ENCODE assay signal across 8 mouse cellular contexts in the genomic region with DNA sequence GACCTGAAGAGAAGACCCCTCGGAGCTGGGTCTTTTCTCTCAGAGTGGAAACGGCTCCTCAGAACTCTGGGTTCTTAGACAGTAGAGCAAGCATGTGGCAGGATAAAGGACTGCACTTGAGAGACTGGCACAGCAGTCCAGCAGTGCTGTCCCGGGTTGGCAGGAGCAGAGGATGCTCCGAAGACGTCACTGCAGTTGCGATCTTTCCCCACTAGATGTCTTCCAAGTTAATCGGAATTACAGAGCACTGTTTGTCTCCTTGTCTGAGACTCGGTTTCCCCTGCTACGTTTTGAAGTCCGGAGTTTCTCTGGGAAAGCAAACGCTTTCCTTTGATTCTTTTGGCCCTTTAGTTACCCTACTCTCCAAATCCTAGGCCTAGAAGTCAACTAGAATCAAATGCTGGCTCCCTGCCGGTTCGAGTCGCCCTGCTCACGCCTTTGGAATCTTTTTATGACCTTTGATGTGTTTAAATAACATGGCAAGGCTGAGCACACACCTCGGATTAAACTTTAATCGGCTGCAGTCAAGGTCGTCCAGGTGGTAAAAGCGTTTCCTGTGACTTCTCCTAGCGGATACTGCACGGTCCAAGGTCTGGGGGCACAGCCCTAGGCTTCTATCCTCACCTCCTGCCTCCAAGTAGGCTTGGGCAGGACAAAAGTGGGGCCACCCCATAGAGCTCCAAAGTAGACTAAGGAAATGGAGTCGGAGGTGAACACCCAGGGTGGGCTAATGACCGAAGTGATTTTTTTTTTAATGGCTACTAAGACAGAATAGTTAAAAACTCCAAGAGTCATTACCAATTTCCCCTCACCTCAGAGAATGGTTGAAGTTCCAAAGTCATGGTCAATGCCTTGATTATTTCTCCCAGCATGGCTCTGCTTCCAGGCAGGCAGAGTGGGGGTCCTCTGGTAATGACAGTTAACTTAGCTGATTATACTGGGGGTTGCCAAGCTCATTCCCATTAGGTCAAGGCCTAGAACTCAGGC. TPM values are rescaled to one million over a fixed set of nuclear protein-coding genes. Genes with fewer than 3 reads are reported as not detected.
DNase-seq lines count a peak whose midpoint lies in the region; ATAC-seq and TF ChIP-seq lines count a peak whose summit lies in the region.

No protein-coding gene starts in this region.

- H3K27me3 ChIP-seq in C2C12 (ENCODE audit: control insufficient read depth, insufficient read depth, insufficient read length): no peaks in the 10 kb centered on the region
- H3K27me3 ChIP-seq in heart, embryonic 12.5 days (replicated peaks): peaks cover 89% of the 10 kb centered on the region
- peaks cover 70% of the 10 kb centered on the region for H3K27me3 ChIP-seq in small intestine, adult 2 months (ENCODE audit: control insufficient read depth, insufficient read depth, low read length)

- peaks cover 15% of the 10 kb centered on the region for H3K4me1 ChIP-seq in heart, embryonic 12.5 days (replicated peaks)
- H3K4me1 ChIP-seq in small intestine, adult 2 months (ENCODE audit: control insufficient read depth, insufficient read depth, insufficient read length, low read length): peaks cover 4% of the 10 kb centered on the region; the same call in 1 of the 2 replicates

- peak; percentile 64 for TF ChIP-seq CTCF in C2C12 (IDR thresholded peaks at IDR 0.05; ENCODE audit: control insufficient read depth, insufficient read depth, insufficient read length)
- TF ChIP-seq CTCF in small intestine, adult 2 months (IDR thresholded peaks at IDR 0.05; ENCODE audit: extremely low read depth, insufficient read length, insufficient replicate concordance, low read depth, low read length): peak; percentile 55; the same call in 1 of the 2 replicates

- no peak for TF ChIP-seq POLR2A in small intestine, adult 2 months (IDR thresholded peaks at IDR 0.05; ENCODE audit: low read depth, low read length)

- 0 out of 2 replicates have a peak, but pooled peaks have one; percentile 6 for ATAC-seq in heart, embryonic 12.5 days (ENCODE audit: insufficient number of reproducible peaks, low FRiP score)

- no peak overlapping the region for H3K27ac ChIP-seq in heart, embryonic 12.5 days (ENCODE audit: poor library complexity, severe bottlenecking)
- H3K27ac ChIP-seq in small intestine, adult 2 months (ENCODE audit: insufficient read depth, low read depth, low read length): no peak overlapping the region

- no peak overlapping the region for H3ac ChIP-seq in C2C12 (ENCODE audit: control insufficient read depth, insufficient read length, low read depth)

- H3K4me2 ChIP-seq in heart, embryonic 12.5 days: 0 out of 2 replicates have a peak overlapping the region, but pooled peaks have one; percentile 1

- no peaks in the 10 kb centered on the region for H3K9me3 ChIP-seq in heart, embryonic 12.5 days (replicated peaks)

- H3K36me3 ChIP-seq in C2C12 (ENCODE audit: control insufficient read depth, insufficient read depth): no peaks in the 10 kb centered on the region
- H3K36me3 ChIP-seq in heart, embryonic 12.5 days: no peaks in the 10 kb centered on the region
- H3K36me3 ChIP-seq in small intestine, adult 2 months (ENCODE audit: control insufficient read depth, insufficient read depth, low read length): no peaks in the 10 kb centered on the region

- 7% methylated on average over 23 of the region's 23 CpGs for WGBS in heart, embryonic 12.5 days
- WGBS in small intestine, adult 2 months: 11% methylated on average over 23 of the region's 23 CpGs

- H3K4me3 ChIP-seq in C2C12 (ENCODE audit: insufficient read depth, poor library complexity, severe bottlenecking): no peak overlapping the region
- no peak overlapping the region for H3K4me3 ChIP-seq in heart, embryonic 12.5 days
- no peak overlapping the region for H3K4me3 ChIP-seq in small intestine, adult 2 months (ENCODE audit: low read depth, low read length)

- H3K79me2 ChIP-seq in C2C12 (ENCODE audit: control insufficient read depth, insufficient read depth): no peaks in the 10 kb centered on the region

- H3K9ac ChIP-seq in heart, embryonic 12.5 days: no peak overlapping the region

- no peaks in the 10 kb centered on the region for H3K79me3 ChIP-seq in C2C12 (ENCODE audit: low read depth)

- peak; percentile 21 for DNase-seq in cerebellum, adult 11 months
- no peak for DNase-seq in cerebellum, adult 11-12 months
- peak; percentile 17 for DNase-seq in cerebellum, adult 9-11 months
- peak; percentile 68 to 83 for DNase-seq in kidney, postnatal 25 days
- DNase-seq in lung, postnatal 36 days: peak; percentile 82

TF ChIP-seq in C2C12, 6 proteins besides CTCF, POLR2A, EP300 and RAD21:
- TF ChIP-seq FOSL1 (IDR thresholded peaks at IDR 0.05; ENCODE audit: insufficient read depth, low read length, poor library complexity, severe bottlenecking) (no peak), CEBPB (IDR thresholded peaks at IDR 0.05; ENCODE audit: low read depth) (no peak), MAX (IDR thresholded peaks at IDR 0.05) (no peak), MYOD1 (IDR thresholded peaks at IDR 0.05; ENCODE audit: control insufficient read depth, insufficient read length, low read depth) (no peak), USF1 (IDR thresholded peaks at IDR 0.05; ENCODE audit: low read depth) (no peak), MYOG (IDR thresholded peaks at IDR 0.05; ENCODE audit: control insufficient read depth, extremely low read depth, insufficient read length) (no peak)

RNA-seq across cellular contexts. Expression of gene Hoxa13, which starts 10.1 kb away (rescaled TPM):
- 0.77 TPM for polyA plus RNA-seq in C2C12 (2012; fragmentation: generic; extraction: Trizol)
- polyA plus RNA-seq in heart, embryonic 12.5 days (2016; fragmentation: Nextera tagmentation; extraction: Ambion mirVana): 0.10 TPM in 1 of 2 replicates, not detected in the other
- not detected in 2 replicates for polyA plus RNA-seq in small intestine, adult 2 months (2012; rRNA removed)

RNA-seq across cellular contexts. Expression of gene Hoxa11, which starts 25.2 kb away (rescaled TPM):
- polyA plus RNA-seq in C2C12 (2012; fragmentation: generic; extraction: Trizol): 19.2 TPM
- polyA plus RNA-seq in heart, embryonic 12.5 days (2016; fragmentation: Nextera tagmentation; extraction: Ambion mirVana): 0.09 TPM in 1 of 2 replicates, not detected in the other
- 0.04 TPM in 1 of 2 replicates, not detected in the other for polyA plus RNA-seq in small intestine, adult 2 months (2012; rRNA removed)

RNA-seq across cellular contexts. Expression of gene Hoxa10, which starts 30.1 kb away (rescaled TPM):
- 19.8 TPM for polyA plus RNA-seq in C2C12 (2012; fragmentation: generic; extraction: Trizol)
- polyA plus RNA-seq in heart, embryonic 12.5 days (2016; fragmentation: Nextera tagmentation; extraction: Ambion mirVana): 0.31 and 0.60 TPM in 2 replicates
- 0.06 TPM in 1 of 2 replicates, not detected in the other for polyA plus RNA-seq in small intestine, adult 2 months (2012; rRNA removed)

RNA-seq across cellular contexts. Expression of gene Hoxa9, which starts 39.9 kb away (rescaled TPM):
- polyA plus RNA-seq in C2C12 (2012; fragmentation: generic; extraction: Trizol): 19.3 TPM
- 0.48 and 0.54 TPM in 2 replicates for polyA plus RNA-seq in heart, embryonic 12.5 days (2016; fragmentation: Nextera tagmentation; extraction: Ambion mirVana)
- not detected in 2 replicates for polyA plus RNA-seq in small intestine, adult 2 months (2012; rRNA removed)

RNA-seq across cellular contexts. Expression of gene Evx1, which starts 42.5 kb away (rescaled TPM):
- polyA plus RNA-seq in C2C12 (2012; fragmentation: generic; extraction: Trizol): not detected
- polyA plus RNA-seq in heart, embryonic 12.5 days (2016; fragmentation: Nextera tagmentation; extraction: Ambion mirVana): not detected in 2 replicates
- not detected in 2 replicates for polyA plus RNA-seq in small intestine, adult 2 months (2012; rRNA removed)

Comparison
In these comparisons a context has a peak if more than half of its experiments do, and no peak if none do; other contexts are left out.
1. RNA of gene Hoxa11, which starts 25.2 kb away (polyA plus RNA-seq): 19.2 TPM in C2C12 (single experiment); 0.09 TPM in heart, embryonic 12.5 days and 0.04 TPM in small intestine, adult 2 months; every median in the first group is over 10 times any median in the second.
2. RNA of gene Hoxa10, which starts 30.1 kb away (polyA plus RNA-seq): 19.8 TPM in C2C12 (single experiment); 0.31 to 0.60 TPM in heart, embryonic 12.5 days and 0.06 TPM in small intestine, adult 2 months; every median in the first group is over 10 times any median in the second.